Mouse (Mus musculus) heart, embryonic 16.5 days (tissue): ENCODE measurements around the gene Zfp276. TPM values are rescaled to one million over a fixed set of nuclear protein-coding genes. Genes with fewer than 3 reads are reported as not detected.
"Not testable (repeated sequence)": the region's sequence is repeated elsewhere in the genome, so short reads cannot be mapped to it uniquely, and the experiment has no call there.

Source experiments
- ATAC-seq: fragments of 200-750 bp; cut with Nextera tagmentation; replicated peaks from 2 replicates; pipeline ENCODE4 v1.8.0; 2017; ENCODE audit warnings: moderate number of reproducible peaks; ENCODE audit not compliant: insufficient read depth, low FRiP score; ENCODE audit errors: extremely low read depth
- H3K27ac ChIP-seq: fragments of 300-500 bp; sonication (generic); 2 replicates; pipeline ENCODE4 v1.5.1; 2014; ENCODE audit warnings: mild to moderate bottlenecking, low read length, control low read depth, moderate library complexity
- H3K27me3 ChIP-seq: fragments of 300-500 bp; sonication (generic); 2 replicates; pipeline ENCODE4 v1.6.1; 2014; ENCODE audit warnings: low read length, mixed read lengths; ENCODE audit not compliant: control insufficient read depth, insufficient read depth
- H3K36me3 ChIP-seq: fragments of 300-500 bp; sonication (generic); 2 replicates; pipeline ENCODE4 v1.6.1; 2014; ENCODE audit not compliant: control insufficient read depth, insufficient read depth
- H3K4me1 ChIP-seq: fragments of 300-500 bp; sonication (generic); 2 replicates; pipeline ENCODE4 v1.6.1; 2014; ENCODE audit warnings: low read length, mixed read lengths; ENCODE audit not compliant: control insufficient read depth, insufficient read depth
- H3K4me2 ChIP-seq: fragments of 300-500 bp; sonication (generic); 2 replicates; pipeline ENCODE4 v1.6.1; 2014; ENCODE audit warnings: low read depth, mild to moderate bottlenecking, control low read depth, low read length
- H3K4me3 ChIP-seq: fragments of 300-500 bp; sonication (generic); 2 replicates; pipeline ENCODE4 v1.5.1; 2014; ENCODE audit warnings: mild to moderate bottlenecking, control low read depth, low read length
- H3K9ac ChIP-seq: fragments of 300-500 bp; sonication (generic); 2 replicates; pipeline ENCODE4 v1.6.1; 2014; ENCODE audit warnings: low read length, control low read depth
- H3K9me3 ChIP-seq: fragments of 300-500 bp; sonication (generic); replicated peaks from 2 replicates; pipeline ENCODE4 v1.6.1; 2016; ENCODE audit warnings: low read length; ENCODE audit not compliant: control insufficient read depth
- WGBS: fragments of 180-500 bp; shearing (Covaris S2); extraction: QIAGEN DNeasy Blood & Tissue Kit; methylation state at CpG from one replicate; pipeline ENCODE4 v1.1.7; 2014; 5-methylcytosine and 5-hydroxymethylcytosine counted together
- polyA plus RNA-seq: library from polyadenylated mRNA; unstranded; fragments of >200 nt; fragmentation: Nextera tagmentation; extraction: Ambion mirVana; gene quantifications from 2 replicates; pipeline ENCODE4 v1.2.1, GENCODE M21; 2015

The Zfp276 gene
- polyA plus RNA-seq, 1 experiment from 2014 or later, result 16.6 TPM

- peaks cover 11% of the 10 kb centered on the region for H3K4me1 ChIP-seq
- no peak overlapping the region for H3K4me2 ChIP-seq
- no peak for ATAC-seq
- no peaks in the 10 kb centered on the region for H3K9me3 ChIP-seq
- no peak overlapping the region for H3K4me3 ChIP-seq
- H3K36me3 ChIP-seq, result no peaks in the 10 kb centered on the region; the same call in 1 of the 2 replicates
- H3K27ac ChIP-seq, result no peak overlapping the region
- no peaks in the 10 kb centered on the region for H3K27me3 ChIP-seq
- whole genome bisulfite sequencing, result 100% methylated on average over 1 of the region's 1 CpGs
- H3K9ac ChIP-seq, result no peak overlapping the region
These were observed 25.6 kb upstream of the Zfp276 start for GRCm38 (mm10) chr8:123228416-123228815.

GRCm38 (mm10) chr8:123230326-123230725 is 23.7 kb upstream of the Zfp276 start:
- not testable (repeated sequence) for ATAC-seq, H3K27ac ChIP-seq, H3K9me3 ChIP-seq, H3K4me1 ChIP-seq, H3K4me2 ChIP-seq, H3K9ac ChIP-seq, H3K36me3 ChIP-seq, H3K27me3 ChIP-seq, H3K4me3 ChIP-seq
- 82% methylated on average over 8 of the region's 11 CpGs for WGBS

- H3K4me2 ChIP-seq, result no peak overlapping the region
- peaks cover 9% of the 10 kb centered on the region; the same call in 1 of the 2 replicates for H3K27me3 ChIP-seq
- H3K9me3 ChIP-seq, result no peaks in the 10 kb centered on the region
- H3K9ac ChIP-seq, result no peak overlapping the region
- no peak for ATAC-seq
- WGBS, result 53% methylated on average over 5 of the region's 5 CpGs
- peaks cover 6% of the 10 kb centered on the region; the same call in 1 of the 2 replicates for H3K4me1 ChIP-seq
- no peaks in the 10 kb centered on the region for H3K36me3 ChIP-seq
- H3K27ac ChIP-seq, result no peak overlapping the region
- no peak overlapping the region for H3K4me3 ChIP-seq
These were observed 22.3 kb upstream of the Zfp276 start for GRCm38 (mm10) chr8:123231742-123232141.

GRCm38 (mm10) chr8:123232553-123232952 is 21.4 kb upstream of the Zfp276 start:
- no peaks in the 10 kb centered on the region for H3K36me3 ChIP-seq
- H3K9me3 ChIP-seq, result no peaks in the 10 kb centered on the region
- H3K4me3 ChIP-seq, result no peak overlapping the region
- H3K4me1 ChIP-seq, result peaks cover 6% of the 10 kb centered on the region; the same call in 1 of the 2 replicates
- H3K27me3 ChIP-seq, result peaks cover 9% of the 10 kb centered on the region; the same call in 1 of the 2 replicates
- no peak overlapping the region for H3K27ac ChIP-seq
- 38% methylated on average over 7 of the region's 7 CpGs for whole genome bisulfite sequencing
- H3K4me2 ChIP-seq, result no peak overlapping the region
- no peak overlapping the region for H3K9ac ChIP-seq
- no peak for ATAC-seq

GRCm38 (mm10) chr8:123233300-123233699 is 20.7 kb upstream of the Zfp276 start:
- no peak overlapping the region for H3K9ac ChIP-seq
- no peak overlapping the region for H3K27ac ChIP-seq
- ATAC-seq, result no peak
- no peaks in the 10 kb centered on the region for H3K9me3 ChIP-seq
- H3K4me2 ChIP-seq, result no peak overlapping the region
- no peak overlapping the region for H3K4me3 ChIP-seq
- H3K27me3 ChIP-seq, result peaks cover 9% of the 10 kb centered on the region; the same call in 1 of the 2 replicates
- no peaks in the 10 kb centered on the region for H3K36me3 ChIP-seq
- peaks cover 6% of the 10 kb centered on the region; the same call in 1 of the 2 replicates for H3K4me1 ChIP-seq
- WGBS, result 59% methylated on average over 13 of the region's 13 CpGs

GRCm38 (mm10) chr8:123233760-123234159 is 20.2 kb upstream of the Zfp276 start:
- Histone ChIP-seq H3K4me1 (peaks cover 6% of the 10 kb centered on the region; the same call in 1 of the 2 replicates), H3K36me3 (no peaks in the 10 kb centered on the region), H3K9me3 (no peaks in the 10 kb centered on the region), H3K4me2 (no peak overlapping the region), H3K27ac (no peak overlapping the region), H3K27me3 (peaks cover 9% of the 10 kb centered on the region; the same call in 1 of the 2 replicates), H3K4me3 (no peak overlapping the region), H3K9ac (no peak overlapping the region)
- ATAC-seq, result no peak
- 75% methylated on average over 11 of the region's 11 CpGs for WGBS

GRCm38 (mm10) chr8:123234918-123235519 is 19.0 kb upstream of the Zfp276 start:
- Histone ChIP-seq H3K36me3 (no peaks in the 10 kb centered on the region), H3K9me3 (no peaks in the 10 kb centered on the region), H3K4me2 (peak overlapping the region; percentile 88), H3K9ac (peak overlapping the region; percentile 84; the same call in 1 of the 2 replicates), H3K4me3 (peak overlapping the region; percentile 60), H3K27ac (no peak overlapping the region), H3K27me3 (peaks cover 9% of the 10 kb centered on the region; the same call in 1 of the 2 replicates), H3K4me1 (peaks cover 6% of the 10 kb centered on the region; the same call in 1 of the 2 replicates)
- WGBS, result 29% methylated on average over 13 of the region's 13 CpGs
- ATAC-seq, result no peak

- peak; percentile 91 for ATAC-seq
- WGBS, result 2% methylated on average over 56 of the region's 57 CpGs
These were observed 18.2 kb upstream of the Zfp276 start, which contains the start of gene Spata2l for GRCm38 (mm10) chr8:123235520-123236497. Gene Spata2l (minus strand): TSS chr8:123236233.

More at GRCm38 (mm10) chr8:123235520-123236497, 18.2 kb upstream of the Zfp276 start, which contains the start of gene Spata2l:
- Histone ChIP-seq H3K4me3 (peak within 1 kb of the TSS; percentile 60), H3K9me3 (no peaks in the 10 kb centered on the region), H3K36me3 (no peaks in the 10 kb centered on the region), H3K9ac (peak within 1 kb of the TSS; percentile 84), H3K4me1 (peaks cover 6% of the 10 kb centered on the region; the same call in 1 of the 2 replicates), H3K27me3 (peaks cover 9% of the 10 kb centered on the region; the same call in 1 of the 2 replicates), H3K4me2 (peak within 1 kb of the TSS; percentile 88), H3K27ac (no peak within 1 kb of the TSS)
